Mouse (Mus musculus) left cerebral cortex, adult 9 months (tissue): ENCODE data around the gene Abhd16a.
"Not testable (repeated sequence)": the region's sequence is repeated elsewhere in the genome, so short reads cannot be mapped to it uniquely, and the experiment has no call there.

Experiments
- DNase-seq, 2 experiments: peaks; one replicate each; pipeline ENCODE4 v3.0.0; 2022; ENCODE audit warnings: low spot score in 2 of 2

Gene Abhd16a

DNA sequence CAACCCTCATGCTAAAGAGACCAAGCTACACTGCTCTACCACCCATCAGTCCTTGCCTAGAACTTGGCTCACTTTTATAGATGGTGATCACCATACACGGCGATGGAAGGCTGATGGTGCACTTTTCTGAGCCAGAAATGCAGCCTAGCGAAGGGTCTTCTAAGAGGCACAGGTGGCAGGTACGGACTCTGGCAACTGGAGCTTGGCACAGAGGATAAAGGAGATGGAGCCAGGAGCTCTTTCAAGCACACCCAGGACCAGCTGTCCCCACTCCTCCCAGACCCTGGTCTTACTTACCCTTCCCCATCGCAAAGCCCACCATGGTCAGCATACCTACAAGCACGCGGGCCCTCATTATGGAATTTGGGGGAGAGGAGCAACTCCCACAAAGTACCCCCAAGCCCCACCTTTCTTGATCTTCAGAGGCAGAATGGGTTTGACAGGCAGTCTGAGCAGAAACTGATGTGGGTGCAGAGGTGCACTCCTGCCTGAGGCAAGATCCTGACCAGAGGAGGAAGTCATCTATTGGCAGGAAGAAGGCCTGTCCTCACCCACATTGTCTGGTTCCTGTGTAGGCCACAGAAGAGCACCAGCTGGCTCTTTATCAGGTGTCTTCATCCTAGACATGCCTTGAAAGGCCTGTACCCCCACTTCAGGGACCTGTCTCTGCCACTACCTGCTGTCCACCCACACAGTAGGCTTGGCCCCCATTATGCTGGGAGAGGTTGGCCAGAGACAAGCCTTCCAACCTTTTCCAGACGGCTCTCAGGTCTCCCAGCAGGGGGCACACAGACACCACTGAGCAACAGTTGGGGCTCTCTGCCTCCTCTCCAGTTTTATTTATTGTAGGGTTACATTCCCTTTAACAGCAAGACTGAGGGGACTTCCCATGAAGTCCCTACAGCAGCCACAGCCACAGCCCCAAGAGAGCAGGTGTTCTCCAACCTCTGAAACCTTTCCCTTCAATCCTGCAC, 26.3 kb downstream of the Abhd16a start, which contains the start of gene Ly6g5b:
TSS of gene Ly6g5b (minus strand) at position 383 of the 974 bp plus-strand sequence.
- no peak for DNase-seq

DNA sequence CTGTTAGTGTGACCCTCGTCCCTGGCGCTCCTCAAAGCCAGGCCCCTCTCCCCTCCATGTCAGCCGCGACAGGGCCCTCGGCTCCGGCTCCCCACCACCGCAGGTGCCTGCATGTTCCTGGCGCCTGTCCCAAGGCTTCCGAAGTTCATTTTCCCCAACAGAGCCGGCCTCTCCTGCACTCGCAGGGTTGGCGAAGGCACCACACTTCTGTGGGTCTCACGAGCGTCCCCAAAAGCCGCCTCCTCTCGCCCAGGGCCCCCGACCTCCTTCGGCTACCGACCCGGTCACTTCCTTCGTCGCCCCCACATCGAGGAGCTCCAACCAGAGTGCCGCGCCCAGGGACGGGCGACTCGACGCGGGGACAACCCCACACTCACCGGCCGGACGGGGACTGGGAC, 31.7 kb downstream of the Abhd16a start:
- peak in 1 of 2 experiments; percentile 37 for DNase-seq

DNA sequence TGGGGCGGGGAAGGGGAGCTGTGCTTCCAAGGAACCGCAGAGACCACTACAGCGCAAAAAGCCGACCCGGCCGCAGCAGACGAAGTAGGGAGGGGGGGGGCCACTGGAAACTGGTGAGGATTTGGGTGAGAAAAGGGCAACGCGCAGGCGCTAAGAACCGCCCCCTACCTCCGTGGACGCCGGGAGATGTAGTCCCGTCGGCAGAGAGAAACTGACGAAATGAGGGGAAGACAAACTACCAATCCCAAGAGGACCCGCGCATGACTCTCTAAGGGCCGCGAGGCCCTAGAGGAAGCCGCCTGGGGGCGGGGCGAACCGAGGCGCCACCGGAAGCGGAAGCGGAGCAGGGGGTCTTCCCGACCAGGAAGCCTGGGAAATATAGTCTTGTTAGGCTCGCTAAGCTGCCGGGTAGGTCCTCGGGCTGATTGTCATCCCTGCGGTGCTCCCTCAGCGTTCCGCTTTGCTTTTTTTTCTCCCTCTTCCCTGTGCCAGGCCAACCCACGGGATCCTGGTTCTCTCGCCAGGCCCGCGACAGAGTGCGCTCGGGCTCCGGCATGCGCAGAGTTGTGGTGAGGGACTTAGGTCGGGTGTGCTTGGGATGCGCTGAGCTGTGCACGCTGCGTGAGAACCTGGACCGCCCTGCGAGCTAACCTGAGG, 32.2 kb downstream of the Abhd16a start, which contains the start of gene Gpank1:
TSS of gene Gpank1 (plus strand) at position 313 of the 657 bp plus-strand sequence.
- DNase-seq: peak; percentile 98

DNA sequence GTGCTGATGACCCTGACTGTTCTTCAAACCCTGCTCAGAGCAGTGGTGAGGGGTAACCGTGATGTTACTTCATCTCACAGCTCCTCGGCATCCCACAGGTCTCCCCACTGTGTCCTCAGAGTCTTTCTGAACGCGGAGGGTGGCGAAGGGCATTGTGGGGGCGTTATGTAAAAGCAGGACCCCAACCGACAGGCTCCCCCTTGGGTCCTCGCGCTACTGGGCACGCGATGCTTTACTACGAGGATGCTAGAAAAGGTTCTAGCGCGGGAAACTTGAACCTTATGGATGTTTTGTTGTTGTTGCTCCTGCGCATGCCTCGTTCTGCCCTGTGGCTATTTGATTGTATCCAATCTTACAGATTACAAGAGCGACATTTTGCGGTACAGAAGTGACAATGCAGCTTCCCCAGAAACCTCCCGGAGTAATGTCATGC, 32.8 kb downstream of the Abhd16a start, which contains the start of gene Csnk2b:
TSS of gene Csnk2b (minus strand) at position 183 of the 433 bp plus-strand sequence.
- peak; percentile 61 to 83 for DNase-seq

DNA sequence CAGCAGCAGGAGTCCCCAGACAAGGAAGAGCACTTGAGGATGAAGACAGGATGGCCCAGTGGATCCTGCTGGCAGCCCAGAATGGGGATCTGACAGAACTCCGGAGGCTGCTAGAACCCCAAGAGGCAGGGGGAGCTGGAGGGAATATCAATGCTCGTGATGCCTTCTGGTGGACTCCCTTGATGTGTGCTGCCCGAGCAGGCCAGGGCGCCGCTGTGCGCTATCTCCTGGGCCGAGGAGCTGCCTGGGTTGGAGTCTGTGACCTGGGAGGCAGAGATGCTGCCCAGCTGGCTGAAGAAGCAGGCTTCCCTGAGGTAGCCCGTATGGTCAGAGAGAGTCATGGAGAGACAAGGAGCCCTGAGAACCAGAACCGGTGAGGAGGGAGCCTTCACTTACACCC, 34.2 kb downstream of the Abhd16a start:
- DNase-seq: not testable (repeated sequence)

DNA sequence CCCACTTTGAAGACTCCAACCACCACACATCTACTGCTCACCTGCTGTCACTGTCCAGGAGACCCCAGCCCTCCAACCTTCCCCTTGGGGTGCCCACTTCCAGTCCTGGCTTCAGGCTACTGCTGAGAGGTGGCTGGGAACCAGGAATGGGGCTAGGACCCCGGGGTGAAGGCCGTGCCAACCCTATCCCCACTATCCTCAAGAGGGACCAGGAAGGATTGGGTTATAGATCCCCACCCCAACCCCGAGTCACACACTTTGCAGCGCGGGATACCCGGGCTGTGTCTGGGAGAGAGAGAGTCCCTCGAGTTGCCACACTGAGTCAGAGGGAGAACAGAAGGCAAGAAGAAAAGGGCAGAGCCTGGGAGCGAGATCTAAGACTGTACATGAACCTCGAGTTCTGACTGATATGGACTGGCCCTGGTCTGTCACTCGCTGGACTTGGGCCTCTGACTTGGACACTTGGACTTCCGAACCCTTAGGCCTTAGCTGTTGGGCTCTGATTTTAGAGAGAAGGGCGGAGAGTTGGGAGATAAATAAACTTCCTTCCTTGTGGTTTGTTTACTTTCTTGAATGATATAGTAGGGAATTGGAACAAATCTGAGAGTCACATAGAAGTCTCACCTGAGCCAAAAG, 35.3 kb downstream of the Abhd16a start:
- DNase-seq: not testable (repeated sequence)

DNA sequence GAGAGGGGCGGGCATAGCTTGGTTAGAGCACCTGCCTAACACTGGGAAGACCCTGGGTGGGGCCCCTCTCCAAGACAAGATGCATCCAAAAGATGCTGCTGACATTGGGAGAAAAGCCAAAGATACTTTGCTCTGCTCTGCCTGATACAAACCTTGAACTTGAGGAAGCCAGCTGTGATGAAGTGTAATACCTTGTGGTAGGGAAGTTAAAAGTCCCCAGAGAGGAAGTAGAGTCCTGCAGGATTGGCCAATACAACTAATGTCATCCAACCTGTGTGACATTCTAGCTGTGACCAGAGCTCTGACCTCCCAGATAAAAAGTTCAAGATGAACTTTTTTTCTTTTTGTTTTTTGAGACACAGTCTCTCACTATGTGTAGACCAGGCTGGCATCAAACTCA, 36.0 kb downstream of the Abhd16a start:
- no peak for DNase-seq

DNA sequence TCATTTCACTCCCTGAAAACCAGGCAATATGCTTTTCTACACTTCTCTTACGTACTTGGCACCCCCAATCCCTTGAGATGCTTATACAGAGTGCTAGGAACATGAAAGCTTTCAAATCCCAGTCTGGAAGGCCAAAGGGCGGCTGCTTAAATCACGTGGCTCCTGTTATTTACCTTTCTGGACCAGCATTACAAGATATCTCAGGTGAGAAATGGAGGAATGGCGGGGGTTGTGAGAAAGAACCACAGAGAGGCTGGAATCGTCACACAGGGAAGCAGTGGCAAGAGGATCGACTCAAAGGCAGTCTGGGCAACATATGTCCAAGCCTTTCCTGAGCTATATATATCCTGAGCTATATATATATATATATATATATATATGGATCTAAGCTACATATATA, 36.5 kb downstream of the Abhd16a start:
- no peak for DNase-seq

DNA sequence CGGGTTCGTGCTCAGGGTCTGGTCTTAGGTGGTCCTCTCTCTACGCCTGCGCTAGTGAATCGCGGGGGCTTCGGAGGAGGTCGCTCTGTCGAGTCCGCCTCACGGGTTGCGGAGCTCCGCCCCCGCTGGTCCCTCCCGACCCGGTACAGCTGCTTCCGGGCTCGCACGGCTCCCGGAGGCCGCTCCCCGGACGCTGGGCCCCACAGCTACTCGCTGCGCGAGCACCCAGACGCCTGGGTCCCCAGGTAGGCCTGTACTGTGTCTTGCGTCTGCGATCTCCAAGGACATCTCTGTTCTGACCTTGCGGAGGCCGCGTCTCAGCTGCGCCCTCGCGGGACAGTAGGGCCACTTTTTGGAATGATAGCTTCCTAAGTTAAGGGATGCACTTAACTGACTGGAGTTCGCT, 37.1 kb downstream of the Abhd16a start, which contains the start of gene D17H6S53E:
TSS of gene D17H6S53E (plus strand) at position 168 of the 406 bp plus-strand sequence.
- DNase-seq: peak in 1 of 2 experiments; percentile 59

DNA sequence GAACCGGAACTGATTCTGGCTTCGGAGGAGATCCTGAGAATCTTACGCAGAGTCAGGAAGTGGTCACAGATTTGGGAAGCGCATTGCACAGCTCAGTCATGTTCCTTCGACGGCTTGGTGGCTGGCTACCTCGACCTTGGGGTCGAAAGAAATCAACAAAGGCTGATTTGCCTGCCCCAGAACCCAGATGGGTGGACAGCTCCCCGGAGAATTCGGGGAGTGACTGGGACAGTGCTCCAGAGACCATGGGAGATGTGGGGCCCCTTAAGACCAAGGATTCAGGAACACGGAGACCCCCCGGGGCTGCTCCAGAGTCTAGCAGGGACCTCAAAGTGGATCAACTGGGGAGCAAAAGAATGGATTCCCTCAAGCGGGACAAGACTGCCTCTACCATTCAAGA, 38.0 kb downstream of the Abhd16a start:
- no peak for DNase-seq

DNA sequence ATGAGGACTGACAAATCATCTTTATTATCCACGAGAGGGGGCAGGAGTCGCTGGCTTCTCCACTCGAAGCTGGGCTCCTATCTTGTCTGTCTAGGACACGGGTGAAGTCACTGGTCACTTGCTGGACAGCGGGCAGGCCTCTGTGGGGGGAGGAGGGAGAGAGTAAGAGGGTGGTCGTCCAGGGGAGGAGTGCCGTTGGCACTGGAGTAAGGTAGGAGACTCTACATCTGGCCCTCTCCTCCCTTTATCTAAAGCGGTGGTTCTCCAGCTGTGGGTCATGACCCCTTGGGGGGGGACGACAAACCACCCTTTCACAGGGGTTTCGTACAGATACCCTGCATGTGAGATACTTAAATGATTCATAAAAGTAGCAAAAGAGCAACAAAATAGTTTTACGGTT, 39.9 kb downstream of the Abhd16a start:
- no peak for DNase-seq

DNA sequence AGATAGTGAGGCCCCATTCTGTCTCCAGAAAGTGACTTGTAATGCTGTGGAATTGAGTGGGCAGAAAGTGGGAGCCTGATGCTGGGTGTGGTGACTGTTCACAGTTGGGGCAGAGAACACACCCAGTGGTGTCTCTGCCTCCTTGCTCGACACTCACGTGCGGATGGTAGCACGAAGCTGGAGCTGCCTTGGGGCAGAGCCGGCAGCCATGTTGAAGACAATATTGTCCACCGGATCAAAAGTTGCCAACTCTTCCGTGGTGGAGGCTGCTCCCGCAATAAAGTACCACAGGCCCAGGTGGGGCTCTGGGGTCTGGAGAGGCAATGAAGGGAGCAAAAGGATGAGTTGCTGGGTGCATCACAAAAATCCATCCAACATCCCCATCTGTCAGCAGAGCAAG, 42.0 kb downstream of the Abhd16a start:
- DNase-seq: no peak

DNA sequence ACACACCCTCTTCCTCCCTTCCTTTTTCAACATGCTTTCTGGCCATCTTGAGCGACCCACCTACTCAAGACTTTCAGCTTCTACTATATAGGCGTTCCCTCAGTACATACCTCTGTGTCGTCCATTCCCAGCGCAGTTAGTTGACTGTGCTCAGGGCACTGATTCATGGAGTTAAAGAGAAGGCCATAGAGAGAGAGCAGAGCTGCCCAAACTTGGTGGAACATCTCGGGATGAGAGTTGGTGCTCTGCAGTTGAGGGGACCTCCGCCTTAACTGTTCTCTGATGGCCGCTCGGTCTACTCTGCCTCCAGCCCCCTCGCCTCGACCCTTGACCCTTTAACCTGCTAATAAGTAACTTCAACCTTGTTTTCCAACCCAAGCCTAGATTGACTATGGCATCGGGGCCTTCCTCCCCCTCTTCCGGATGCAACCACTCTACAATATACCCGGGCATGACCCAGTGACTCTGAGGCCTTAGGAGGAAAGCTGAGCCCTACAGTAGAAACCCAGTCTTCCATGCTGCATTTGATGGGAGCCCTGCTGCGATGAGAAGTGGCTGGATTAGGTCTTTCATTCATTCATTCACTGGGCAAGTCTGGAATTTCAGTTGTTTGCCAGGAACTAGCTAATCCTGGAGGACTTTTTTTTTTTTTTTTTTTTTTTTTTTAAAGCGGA, 42.6 kb downstream of the Abhd16a start, which contains the start of gene Apom:
TSS of gene Apom (minus strand) at position 551 of the 674 bp plus-strand sequence.
- no peak for DNase-seq

DNA sequence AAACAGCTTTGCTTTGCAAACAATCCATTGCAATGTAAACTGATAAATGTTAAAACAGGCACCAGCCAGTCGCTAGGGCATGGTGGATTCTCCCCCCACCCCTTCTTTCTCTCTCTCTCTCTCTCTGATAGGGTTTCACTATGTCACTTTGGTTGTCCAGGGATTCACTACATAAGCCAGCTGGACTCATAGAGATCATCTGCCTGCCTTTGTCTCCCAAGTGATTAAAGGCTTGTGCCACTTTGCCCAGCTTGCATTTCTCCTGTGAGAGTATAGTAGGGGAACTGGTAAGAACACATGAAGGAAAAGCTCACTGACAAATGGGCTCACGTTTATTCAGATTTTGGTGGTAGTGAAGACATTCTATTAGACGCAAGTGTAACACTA, 43.1 kb downstream of the Abhd16a start:
- DNase-seq: no peak

DNA sequence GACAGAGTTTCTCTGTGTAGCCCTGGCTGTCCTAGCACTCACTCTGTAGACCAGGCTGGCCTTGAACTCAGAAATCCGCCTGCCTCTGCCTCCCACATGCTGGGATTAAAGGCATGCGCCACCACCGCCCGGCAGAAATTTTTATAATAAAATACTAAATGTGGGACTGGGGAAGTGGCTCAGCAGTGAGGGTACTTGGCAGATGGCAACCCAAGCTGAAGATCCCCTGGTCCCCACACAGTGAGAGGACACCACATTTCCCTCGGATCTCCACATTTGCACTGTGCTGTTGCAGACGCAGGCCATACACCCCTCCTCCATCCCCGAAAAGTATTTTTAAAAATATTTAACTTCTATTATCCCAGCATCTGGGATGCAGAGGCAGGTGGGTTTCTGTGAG, 44.5 kb downstream of the Abhd16a start:
- no peak for DNase-seq

DNA sequence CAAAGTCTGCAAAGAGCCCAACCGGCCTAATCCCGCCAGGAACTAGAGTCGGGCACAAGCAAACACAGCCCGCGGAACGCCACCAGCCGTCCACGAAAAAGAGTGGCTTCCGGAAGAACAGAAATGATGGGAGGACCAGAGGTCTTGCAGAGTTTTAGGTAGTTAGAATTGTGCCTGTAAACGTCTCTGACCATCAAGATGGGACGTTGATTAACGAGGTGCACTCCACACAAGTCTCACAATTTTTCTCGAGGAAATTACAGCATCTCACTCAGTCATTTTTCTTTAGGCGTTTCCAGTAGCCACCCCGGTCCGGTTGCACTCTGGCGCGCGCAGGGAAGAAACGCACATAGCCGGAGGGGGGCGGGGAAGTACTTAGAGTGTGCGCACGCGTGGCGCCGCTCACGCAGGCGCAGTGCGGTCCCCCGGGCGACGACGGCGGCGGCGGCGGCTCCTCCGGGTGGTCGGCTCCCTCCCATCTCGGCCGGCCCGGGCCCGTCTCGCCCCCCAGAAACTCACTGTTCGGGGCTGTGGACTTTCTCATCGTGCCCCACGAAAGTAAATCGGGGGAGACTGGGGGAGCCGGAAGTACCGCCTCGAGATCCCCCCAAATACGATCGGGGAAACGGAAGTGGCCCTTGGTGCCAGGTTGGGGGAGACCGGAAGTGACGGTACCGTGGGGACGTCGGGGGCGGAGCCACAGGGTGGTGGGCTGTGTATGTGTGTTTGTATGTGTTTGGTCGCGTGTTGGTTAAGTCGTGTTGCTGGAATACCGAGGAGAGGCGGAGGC, 45.9 kb downstream of the Abhd16a start, which contains the start of gene Bag6:
TSS of gene Bag6 (plus strand) at position 378 of the 790 bp plus-strand sequence.
- DNase-seq: peak; percentile 83 to 94

DNA sequence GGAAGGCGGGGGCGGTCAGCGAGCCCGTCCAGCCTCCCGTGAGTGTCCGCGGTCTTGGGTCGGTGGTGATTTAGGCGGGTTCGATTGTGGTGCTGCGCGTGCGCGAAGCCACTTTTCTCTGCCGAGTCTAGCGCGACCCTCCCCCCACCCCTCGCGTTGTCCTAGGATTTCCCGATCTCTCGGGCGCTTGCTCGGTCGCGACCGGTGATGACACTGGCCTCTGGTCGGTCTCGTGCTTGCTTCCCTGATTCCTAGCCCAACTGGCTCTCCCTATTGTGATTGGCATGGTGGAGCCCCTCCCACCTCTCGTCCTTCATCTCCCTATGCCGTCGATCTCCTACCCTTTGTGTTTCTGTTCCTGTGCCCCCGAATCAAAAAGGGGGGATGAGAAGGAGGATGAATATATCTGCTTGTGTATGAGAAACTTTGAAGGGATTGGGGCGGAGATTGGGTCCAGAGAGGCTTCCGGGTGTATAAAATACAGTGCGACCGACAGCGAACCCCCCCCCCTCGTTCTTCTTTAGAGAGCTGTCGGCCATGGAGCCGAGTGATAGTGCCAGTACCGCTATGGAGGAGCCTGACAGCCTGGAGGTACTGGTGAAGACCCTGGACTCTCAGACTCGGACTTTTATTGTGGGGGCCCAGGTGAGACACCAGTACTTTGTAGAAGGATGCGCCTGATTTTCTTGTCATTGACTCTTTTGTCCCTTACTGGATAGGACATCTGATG, 46.7 kb downstream of the Abhd16a start:
- DNase-seq: no peak

DNA sequence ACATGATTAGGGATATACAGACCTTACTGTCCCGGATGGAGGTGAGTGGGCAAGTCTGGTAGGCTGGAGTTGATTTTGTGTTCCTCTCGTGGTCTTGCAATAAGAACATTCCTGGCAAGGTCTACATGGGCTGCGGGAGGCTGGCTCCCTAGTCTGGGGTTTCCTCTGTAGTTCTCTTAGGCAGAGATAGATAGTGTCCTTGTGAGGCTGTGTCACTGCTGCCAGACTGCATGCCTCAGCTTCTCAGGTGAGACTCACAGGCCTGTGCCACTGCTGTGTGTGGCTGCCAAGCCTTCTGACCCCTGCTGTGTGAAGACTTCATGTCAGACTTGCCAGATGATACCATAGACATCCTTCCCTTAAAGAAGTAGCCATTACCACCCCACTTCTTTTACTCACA, 50.2 kb downstream of the Abhd16a start:
- no peak for DNase-seq

DNA sequence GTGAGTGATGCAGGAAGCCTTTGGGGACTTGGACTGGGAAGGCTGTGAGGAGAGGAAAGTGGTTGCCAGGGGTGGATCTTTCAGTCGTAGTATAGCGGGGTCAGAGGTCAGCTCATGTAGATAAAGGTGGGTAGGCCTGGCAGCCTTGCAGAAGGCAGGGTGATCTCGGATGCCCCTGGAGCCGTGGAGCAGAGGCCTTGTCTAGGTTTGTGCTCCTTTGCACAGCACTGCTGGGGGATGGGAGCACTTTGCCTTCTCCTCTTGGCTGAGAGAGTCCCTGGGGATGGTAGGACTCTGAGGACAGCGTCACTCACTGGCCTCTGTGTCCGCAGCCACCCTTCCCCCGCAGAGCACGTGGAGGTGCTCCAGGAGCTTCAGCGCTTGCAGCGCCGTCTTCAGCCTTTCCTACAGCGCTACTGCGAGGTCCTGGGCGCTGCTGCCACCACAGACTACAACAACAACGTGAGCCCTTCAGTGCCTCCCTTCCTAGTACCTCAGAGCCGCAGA, 51.5 kb downstream of the Abhd16a start:
- no peak for DNase-seq
